Mouse (Mus musculus): ENCODE data around the gene Ppa2.

- TF ChIP-seq CTCF (IDR thresholded peaks at IDR 0.05; ENCODE audit: low read depth, low read length) (no peak), POLR2A (IDR thresholded peaks at IDR 0.05; ENCODE audit: insufficient read depth, low read length) (no peak)
Observed at GRCm38 (mm10) chr3:133414747-133415146, 104.8 kb downstream of the Ppa2 start.

Measured in ES-Bruce4 (cell line).